Mouse (Mus musculus): ENCODE data around the gene Car5a. TPM values are rescaled to one million over a fixed set of nuclear protein-coding genes. Genes with fewer than 3 reads are reported as not detected.
A peak's percentile ranks its signal among the peaks of the same experiment; 100 is the strongest.

The Car5a gene
- total RNA-seq, 2 experiments from 2014 or later = not detected

DNA sequence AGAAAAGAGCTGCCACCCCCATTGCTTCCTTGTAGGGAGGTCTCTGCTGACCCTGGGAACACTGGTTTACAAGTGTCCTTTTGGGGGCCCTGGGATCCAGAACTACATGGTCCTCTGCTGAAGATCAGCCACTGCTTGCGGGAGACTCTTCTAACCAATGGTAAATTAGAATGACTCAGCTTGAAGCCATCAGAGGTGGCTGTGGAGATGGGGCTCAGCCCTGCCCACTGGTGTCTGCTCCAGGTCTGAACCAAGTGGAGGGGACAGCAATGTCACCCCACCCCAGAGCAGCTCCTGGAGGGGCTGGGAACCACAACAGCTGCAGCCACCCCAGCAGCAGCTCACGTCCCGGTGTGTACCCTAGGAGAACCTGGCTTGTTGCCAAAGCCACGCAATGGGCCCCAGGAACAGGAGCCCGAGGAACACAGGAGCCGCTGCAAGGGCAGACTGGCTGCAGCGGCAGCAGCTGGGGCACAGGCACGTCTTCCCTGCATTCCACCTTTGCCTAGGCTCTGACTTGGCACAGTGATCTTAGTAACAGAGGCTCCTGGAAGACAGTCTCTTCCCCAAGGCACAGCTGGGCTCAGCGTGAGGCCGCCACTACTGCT is 72.8 kb downstream of the Car5a start:
- peak in 1 of 2 experiments; percentile 57 for DNase-seq (ENCODE audit: extremely low spot score in 1 of 2, low spot score in 2 of 2)
- intact Hi-C loops (cut with DNase I) = loop anchor here (5.0 kb wide), 1 partner anchor 35 kb away; the partner anchor contains the start of gene Slc7a5

DNA sequence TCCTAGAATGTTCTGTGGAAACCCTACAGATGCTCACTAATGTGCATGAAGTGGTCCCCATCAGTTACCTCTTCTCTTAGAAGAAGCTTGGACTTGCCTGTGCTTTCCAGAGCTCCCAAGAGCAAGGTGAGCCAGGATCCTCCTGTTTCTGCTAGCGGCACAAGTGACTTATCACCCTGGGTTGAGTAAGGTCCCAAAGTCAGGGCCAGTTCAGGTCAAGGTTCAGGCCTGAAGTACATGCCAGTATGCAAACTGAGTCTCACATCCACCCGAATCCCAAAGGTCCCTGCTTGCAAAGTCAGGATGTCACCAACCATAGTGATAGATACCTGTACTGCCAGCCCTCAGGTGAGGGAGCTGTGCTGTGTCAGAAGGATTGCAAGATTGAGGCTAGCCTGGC is 74.5 kb downstream of the Car5a start:
- DNase-seq (ENCODE audit: extremely low spot score in 1 of 2, low spot score in 2 of 2) = no peak
- intact Hi-C loops (cut with DNase I) = loop anchor here (5.0 kb wide), 1 partner anchor 37 kb away; the partner anchor contains the start of gene Slc7a5

GRCm38 (mm10) chr8:121868896-121869295 is 75.8 kb downstream of the Car5a start:
- no peak for DNase-seq (ENCODE audit: extremely low spot score in 1 of 2, low spot score in 2 of 2)
- intact Hi-C loops (cut with DNase I) = no loop called here

- no peak for DNase-seq (ENCODE audit: extremely low spot score in 1 of 2, low spot score in 2 of 2)
Observed at GRCm38 (mm10) chr8:121868196-121868595, 76.5 kb downstream of the Car5a start.

More at GRCm38 (mm10) chr8:121868196-121868595, 76.5 kb downstream of the Car5a start:
- intact Hi-C loops (cut with DNase I) = no loop called here

Small RNA genes lying within 50 kb of the gene (microRNA-seq; reads per million reads assigned to microRNA genes)
- gene Mir7237 = not detected

Other genes starting within 250 kb of the Car5a start
- 100 to 1,000 TPM; 135 to 148 TPM for gene Jph3, start 215.3 kb downstream of the Car5a start, total RNA-seq (2021)
- 10 to 100 TPM; 33.0 to 34.0 TPM for gene Klhdc4, start 115.3 kb downstream of the Car5a start, total RNA-seq (2021)
- gene Slc7a5, start 37.2 kb downstream of the Car5a start, total RNA-seq (2021) = 100 to 1,000 TPM; 132 to 155 TPM
- 10 to 100 TPM; 20.8 to 22.7 TPM for gene Banp, start 4.8 kb upstream of the Car5a start, total RNA-seq (2021)

All from left cerebral cortex, postnatal 10 days (tissue).